Mouse (Mus musculus) 416B (cell line): ENCODE data around the gene Neurl1b.

Source experiments
- DNase-seq: peaks from one replicate; pipeline ENCODE4 v3.0.0; 2011; ENCODE audit warnings: low read depth

Neurl1b gene

GRCm38 (mm10) chr17:26414523-26415354 lies at the start of gene Neurl1b:
Gene Neurl1b, plus strand, starts transcription at chr17:26414829.
- no peak for DNase-seq

DNA sequence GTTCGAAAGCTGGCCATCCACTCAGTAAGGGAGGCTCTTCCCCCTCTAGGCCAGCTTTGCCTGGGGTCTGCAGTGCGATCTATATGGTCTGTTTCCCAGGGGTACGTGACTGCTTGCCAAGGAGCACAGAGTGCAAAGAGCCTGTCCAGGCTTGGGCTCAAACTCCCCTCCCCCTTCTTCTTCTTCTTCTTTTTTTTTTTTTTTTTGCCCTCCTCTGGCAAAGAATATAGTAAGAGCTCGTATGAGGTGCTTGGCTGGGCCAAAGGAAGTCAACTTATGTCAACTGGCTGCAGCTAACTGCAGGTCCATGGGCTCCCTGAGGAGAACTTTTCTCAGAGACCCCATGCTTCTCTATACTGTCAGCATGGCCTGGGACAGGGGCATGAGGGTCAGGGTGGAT lies 47.8 kb upstream of the Neurl1b start:
- DNase-seq, result no peak

- DNase-seq, result peak; percentile 34
These were observed 46.2 kb upstream of the Neurl1b start for GRCm38 (mm10) chr17:26368336-26368992.

- peak; percentile 28 for DNase-seq
These were observed 43.9 kb upstream of the Neurl1b start for GRCm38 (mm10) chr17:26370521-26371245.

DNA sequence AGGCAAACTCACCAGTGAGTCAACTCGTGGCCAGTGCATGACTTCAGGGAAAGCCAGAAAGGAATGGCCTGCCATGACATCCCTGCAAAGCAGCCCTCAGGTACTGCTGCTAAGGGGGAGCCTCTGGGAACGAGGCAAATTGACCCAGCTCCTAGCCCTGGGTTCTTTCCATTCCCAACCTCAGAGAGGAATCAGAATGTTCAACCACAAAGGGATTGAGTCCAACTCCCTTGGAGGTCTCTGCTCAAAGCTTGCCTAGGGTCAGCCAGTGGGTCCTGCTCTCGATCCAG lies 43.4 kb upstream of the Neurl1b start:
- DNase-seq, result no peak

- no peak for DNase-seq
These were observed 41.4 kb upstream of the Neurl1b start for GRCm38 (mm10) chr17:26373211-26373610.

DNA sequence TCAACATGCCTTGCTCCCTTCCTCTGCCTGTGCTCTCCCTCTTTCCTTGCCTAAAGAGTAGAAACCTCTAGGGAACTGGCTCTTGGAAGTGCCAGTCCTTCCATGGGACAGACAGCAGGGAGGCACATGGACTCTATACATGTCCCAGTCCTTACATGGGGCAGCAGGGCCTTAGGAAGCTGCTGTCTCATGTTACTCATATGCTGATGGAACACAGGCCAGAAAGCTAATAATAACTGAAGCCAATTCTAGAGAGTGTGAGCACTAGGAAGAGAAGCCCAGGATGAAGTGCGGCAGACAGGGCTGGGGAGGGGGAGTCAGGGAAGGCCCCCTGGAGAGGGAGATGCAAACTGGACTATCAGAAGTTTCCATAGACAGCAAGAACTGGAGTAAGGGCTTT lies 38.2 kb upstream of the Neurl1b start:
- no peak for DNase-seq

DNA sequence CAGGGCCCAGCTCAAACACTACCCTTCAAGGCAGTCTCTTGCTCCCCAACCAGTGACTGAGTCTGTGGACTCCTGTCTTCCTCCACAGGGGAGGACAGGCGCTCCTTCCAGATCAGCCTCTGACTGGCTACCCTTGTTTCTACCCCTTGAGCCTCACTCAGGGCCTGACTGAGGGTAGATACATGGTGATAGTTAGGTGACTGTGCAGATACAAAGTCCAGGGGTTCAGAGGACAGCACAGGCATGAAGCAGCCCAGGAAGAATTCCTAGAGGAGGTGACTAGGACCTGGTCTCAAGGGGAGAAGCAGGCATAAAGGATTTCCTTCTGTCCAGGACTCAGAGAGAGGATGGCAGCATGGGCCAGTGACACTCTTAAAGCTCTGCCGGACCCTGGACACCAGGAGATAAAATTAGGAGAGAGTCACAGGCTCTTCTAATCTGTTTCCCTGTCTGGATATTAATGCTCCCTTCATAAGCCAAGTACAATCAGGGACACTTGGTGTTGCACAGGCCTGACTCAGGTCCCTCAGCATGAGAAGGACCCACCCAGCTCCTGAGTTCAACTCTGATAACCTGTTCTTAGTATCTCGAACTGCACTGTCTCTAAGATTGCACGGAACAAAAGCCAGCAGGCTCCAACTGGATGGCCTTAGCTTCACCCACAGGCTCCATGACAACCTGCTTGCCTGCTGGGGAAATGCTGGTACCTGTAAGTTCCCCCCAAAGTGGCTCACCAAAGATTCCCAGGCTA lies 37.5 kb upstream of the Neurl1b start:
- no peak for DNase-seq

DNA sequence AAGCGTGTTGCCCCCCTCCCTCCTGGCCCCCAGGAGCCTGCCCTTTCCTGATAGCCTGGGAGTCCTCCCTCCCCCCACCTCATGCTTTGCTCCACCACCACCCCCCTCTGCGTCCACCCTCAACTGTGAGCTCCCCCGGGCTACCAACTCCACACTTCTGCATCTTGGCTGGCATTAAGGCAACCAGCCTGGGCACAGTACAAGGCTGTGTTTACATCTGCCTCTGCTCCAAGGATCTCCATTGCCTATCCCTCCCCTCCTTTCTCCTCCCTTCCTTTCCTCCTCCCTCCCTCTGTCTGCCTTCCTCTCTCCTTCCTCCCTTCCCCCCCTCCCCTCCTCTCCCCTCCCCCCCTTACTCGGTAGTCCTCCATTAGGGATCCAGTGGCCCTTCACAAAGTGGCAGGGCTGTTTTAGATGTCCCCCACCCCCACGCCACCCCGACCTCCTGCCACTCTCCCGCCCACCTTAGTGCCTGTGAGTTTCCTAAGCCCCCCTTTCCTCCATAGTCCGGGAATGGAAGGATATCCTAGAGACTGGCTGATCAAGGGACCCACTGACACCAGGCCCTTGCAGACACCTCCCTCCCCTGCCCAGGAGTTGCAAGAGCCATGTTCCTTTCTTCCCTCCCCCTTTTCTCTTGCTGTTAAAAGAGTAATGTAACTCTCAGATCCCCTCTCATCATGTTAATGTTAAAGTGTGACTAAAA lies 34.2 kb upstream of the Neurl1b start:
- no peak for DNase-seq

DNA sequence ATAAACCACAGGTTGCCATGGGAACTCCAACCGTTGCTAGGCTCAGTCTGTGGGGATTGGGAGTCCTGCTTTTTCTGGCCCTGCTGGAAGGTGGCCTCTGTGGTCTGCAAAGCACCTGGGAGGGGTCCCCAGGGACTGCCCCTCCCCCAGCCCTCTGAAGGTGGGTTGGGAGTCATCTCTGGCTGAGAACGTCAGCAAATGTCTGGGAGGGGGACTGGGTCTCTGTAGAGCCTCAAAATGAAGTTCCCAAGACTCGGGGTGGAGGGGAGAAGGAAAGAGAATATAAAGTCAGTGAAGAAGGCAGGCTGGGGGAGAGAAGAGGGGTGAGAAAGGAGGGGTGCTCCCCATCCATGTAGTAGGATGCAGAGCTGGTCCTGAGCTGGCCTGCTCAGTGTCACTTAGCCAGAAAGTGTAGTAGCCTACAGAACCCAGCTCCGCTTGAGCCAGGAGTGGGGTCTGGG lies 33.6 kb upstream of the Neurl1b start:
- DNase-seq, result no peak

DNA sequence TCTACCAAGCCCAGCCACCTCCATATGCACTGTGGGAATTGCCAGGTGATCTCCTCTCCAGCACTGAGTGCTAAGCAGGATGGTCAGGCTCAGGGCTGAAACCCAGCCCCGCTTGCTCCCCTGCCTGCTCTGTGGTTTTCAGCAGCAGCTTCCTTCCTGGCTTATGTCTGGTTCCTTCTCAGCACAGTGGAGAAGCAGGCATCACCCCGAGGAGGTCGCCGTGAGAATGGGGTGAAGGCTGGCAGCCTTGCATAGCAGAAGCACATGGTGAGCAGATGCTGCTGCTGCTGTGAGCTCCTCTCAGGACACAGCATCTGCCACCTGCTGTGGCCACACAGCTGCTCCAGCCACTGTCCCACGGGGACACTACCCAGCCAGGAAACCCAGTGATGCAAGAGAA lies 33.0 kb upstream of the Neurl1b start:
- peak; percentile 24 for DNase-seq

GRCm38 (mm10) chr17:26382176-26382575 lies 32.5 kb upstream of the Neurl1b start:
- DNase-seq, result no peak

- no peak for DNase-seq
These were observed 31.9 kb upstream of the Neurl1b start for GRCm38 (mm10) chr17:26382687-26383086.

DNA sequence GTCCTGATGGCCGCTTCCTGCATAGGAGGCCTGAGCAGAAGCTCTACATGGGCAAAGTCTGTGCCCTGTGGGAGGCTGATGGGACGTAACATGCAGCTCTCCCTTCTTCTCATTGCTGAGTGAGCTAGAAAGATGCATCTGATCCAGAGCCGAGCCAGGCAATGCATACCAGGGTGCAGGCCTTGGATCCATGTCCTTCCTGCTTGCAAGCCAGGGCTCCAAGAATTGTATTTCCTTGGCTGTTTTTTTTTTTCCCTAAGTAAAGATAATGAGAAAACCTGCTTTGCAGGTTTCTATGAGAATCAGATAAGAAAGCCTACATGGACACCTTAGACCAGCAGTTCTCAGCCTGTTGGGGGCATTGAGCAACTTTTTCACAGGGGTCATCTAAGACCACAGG lies 30.5 kb upstream of the Neurl1b start:
- DNase-seq, result no peak

- no peak for DNase-seq
These were observed 29.1 kb upstream of the Neurl1b start for GRCm38 (mm10) chr17:26385252-26386130.

DNA sequence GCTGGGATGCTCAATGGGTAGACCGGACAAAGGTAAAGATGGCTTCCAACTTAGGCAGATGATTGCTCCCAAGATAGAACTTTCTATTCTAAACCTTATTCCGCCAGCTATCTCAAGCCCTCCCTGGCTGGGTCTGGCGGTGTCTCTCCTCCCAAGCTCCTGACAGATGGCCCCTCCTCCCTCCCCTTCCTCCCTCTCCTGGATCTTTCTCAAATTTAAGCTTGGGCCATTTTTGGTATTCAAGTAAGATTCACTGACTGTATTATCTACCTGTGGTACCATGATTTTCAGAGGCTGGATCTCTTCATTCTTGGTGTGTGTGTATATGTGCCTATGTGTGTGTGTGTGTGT lies 28.5 kb upstream of the Neurl1b start:
- no peak for DNase-seq

- DNase-seq, result no peak
These were observed 26.5 kb upstream of the Neurl1b start for GRCm38 (mm10) chr17:26388106-26388505.

DNA sequence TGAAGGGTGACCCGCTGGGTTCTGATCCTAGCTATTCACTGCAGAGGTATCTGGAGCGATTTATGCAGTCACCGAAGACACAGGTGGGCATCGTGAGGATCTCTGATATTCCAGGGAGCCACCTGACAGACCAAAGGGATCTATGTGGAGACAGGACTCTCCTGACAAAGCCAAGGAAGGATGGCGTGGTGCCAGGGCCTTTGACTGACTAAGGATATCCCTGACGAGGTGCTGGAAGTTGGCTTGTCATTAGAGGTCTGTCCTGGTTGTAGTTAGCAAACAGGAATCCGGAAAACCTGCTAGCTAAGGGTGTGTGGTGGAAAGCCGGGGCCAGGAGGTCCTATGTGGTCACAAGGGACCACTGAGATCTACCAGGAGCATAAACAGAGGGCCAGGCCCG lies 25.4 kb upstream of the Neurl1b start:
- no peak for DNase-seq

GRCm38 (mm10) chr17:26390666-26391065 lies 24.0 kb upstream of the Neurl1b start:
- DNase-seq, result no peak

GRCm38 (mm10) chr17:26392355-26392754 lies 22.3 kb upstream of the Neurl1b start:
- DNase-seq, result no peak

DNA sequence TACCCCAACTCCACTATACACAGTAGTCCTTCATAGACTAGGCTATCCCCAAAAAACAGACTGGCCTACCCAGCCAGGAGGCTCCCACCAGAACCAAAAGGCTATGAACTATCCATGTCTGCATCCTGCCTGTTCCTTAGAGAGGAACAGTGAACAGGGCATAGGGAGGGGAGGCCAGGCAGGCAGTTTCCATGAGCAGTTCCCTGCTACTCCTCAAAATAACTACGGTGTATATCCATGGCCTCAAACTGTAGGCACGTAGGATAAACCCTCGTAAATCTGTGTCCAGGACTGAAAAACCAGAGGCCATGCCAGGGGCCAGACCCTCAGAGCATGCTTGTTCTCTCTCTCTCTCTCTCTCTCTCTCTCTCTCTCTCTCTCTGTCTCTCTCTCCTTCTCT lies 17.9 kb upstream of the Neurl1b start:
- DNase-seq, result no peak
